Mouse (Mus musculus): ENCODE measurements around the gene Rpusd3. TPM values are rescaled to one million over a fixed set of nuclear protein-coding genes. Genes with fewer than 3 reads are reported as not detected.

The Rpusd3 gene
- polyA plus RNA-seq, 1 experiment = 11.7 TPM

DNA sequence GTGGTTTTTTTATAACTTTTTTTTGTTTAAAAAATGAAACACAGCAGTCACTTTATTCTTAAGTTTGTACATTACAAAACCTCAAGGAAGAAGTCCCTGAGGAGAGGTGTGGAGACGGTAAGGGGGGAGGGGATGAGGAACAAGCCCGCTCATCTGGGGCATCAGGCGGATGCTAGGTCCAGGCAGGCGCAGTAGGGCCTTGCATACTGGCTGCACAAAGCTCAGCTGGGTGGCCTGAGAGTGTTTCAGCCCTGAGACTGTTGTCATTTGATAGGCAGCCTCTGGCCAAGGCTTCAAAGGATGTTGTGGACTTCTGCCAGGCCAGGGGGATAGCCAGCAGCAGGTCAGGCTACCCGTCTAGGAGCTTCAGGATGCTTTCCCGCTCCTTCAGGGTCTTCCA lies 52.5 kb downstream of the Rpusd3 start:
- Histone ChIP-seq H3K27me3 (ENCODE audit: control insufficient read depth, insufficient read depth, insufficient read length) (no peaks in the 10 kb centered on the region), H3K79me2 (ENCODE audit: control insufficient read depth, insufficient read depth) (no peaks in the 10 kb centered on the region), H3K4me3 (no peak overlapping the region), H3K36me3 (ENCODE audit: control insufficient read depth, insufficient read depth) (peaks cover 18% of the 10 kb centered on the region), H3ac (ENCODE audit: control insufficient read depth, insufficient read length) (no peak overlapping the region), H3K4me2 (ENCODE audit: low read depth) (no peak overlapping the region)
- TF ChIP-seq MYOD1 (IDR thresholded peaks at IDR 0.05; ENCODE audit: control insufficient read depth in 1 of 3, insufficient read length in 2 of 3, low read depth in 2 of 3) (no peak), CEBPB (IDR thresholded peaks at IDR 0.05; ENCODE audit: insufficient read depth, poor library complexity, severe bottlenecking) (no peak), MAX (IDR thresholded peaks at IDR 0.05; ENCODE audit: low read depth) (no peak), POLR2AphosphoS2 (IDR thresholded peaks at IDR 0.05; ENCODE audit: insufficient read length, low read depth) (no peak), TCF3 (IDR thresholded peaks at IDR 0.05; ENCODE audit: insufficient read length, low read depth) (no peak), POLR2A (IDR thresholded peaks at IDR 0.05; ENCODE audit: insufficient read length, low read depth) (no peak), E2F4 (IDR thresholded peaks at IDR 0.05; ENCODE audit: insufficient read depth) (no peak), TCF12 (IDR thresholded peaks at IDR 0.05; ENCODE audit: insufficient read depth, poor library complexity, severe bottlenecking) (no peak)

Other genes with a start within 250 kb of the Rpusd3 start
- 0.11 TPM for gene Lhfpl4, start 224.0 kb downstream of the Rpusd3 start, polyA plus RNA-seq (2012; fragmentation: generic; extraction: Trizol)
- gene Mtmr14, start 181.5 kb downstream of the Rpusd3 start, polyA plus RNA-seq (2012; fragmentation: generic; extraction: Trizol) = 16.8 TPM
- gene Cpne9, start 137.0 kb downstream of the Rpusd3 start, polyA plus RNA-seq (2012; fragmentation: generic; extraction: Trizol) = 0.08 TPM
- 15.0 TPM for gene Brpf1, start 112.2 kb downstream of the Rpusd3 start, polyA plus RNA-seq (2012; fragmentation: generic; extraction: Trizol)
- gene Ogg1, start 92.4 kb downstream of the Rpusd3 start, polyA plus RNA-seq (2012; fragmentation: generic; extraction: Trizol) = 11.8 TPM
- 44.5 TPM for gene Camk1, start 75.4 kb downstream of the Rpusd3 start, polyA plus RNA-seq (2012; fragmentation: generic; extraction: Trizol)
- gene Tada3, start 41.5 kb downstream of the Rpusd3 start, polyA plus RNA-seq (2012; fragmentation: generic; extraction: Trizol) = 32.1 TPM
- 207 TPM for gene Arpc4, start 41.2 kb downstream of the Rpusd3 start, polyA plus RNA-seq (2012; fragmentation: generic; extraction: Trizol)
- 1.9 TPM for gene Ttll3, start 30.1 kb downstream of the Rpusd3 start, polyA plus RNA-seq (2012; fragmentation: generic; extraction: Trizol)
- not detected for gene Cidec, start 16.4 kb upstream of the Rpusd3 start, polyA plus RNA-seq (2012; fragmentation: generic; extraction: Trizol)
- gene Jagn1, start 23.2 kb upstream of the Rpusd3 start, polyA plus RNA-seq (2012; fragmentation: generic; extraction: Trizol) = 92.7 TPM
- gene Il17re, start 39.1 kb upstream of the Rpusd3 start, polyA plus RNA-seq (2012; fragmentation: generic; extraction: Trizol) = not detected
- gene Il17rc, start 52.1 kb upstream of the Rpusd3 start, polyA plus RNA-seq (2012; fragmentation: generic; extraction: Trizol) = 73.0 TPM
- gene Creld1, start 64.0 kb upstream of the Rpusd3 start, polyA plus RNA-seq (2012; fragmentation: generic; extraction: Trizol) = 78.2 TPM
- gene Prrt3, start 82.6 kb upstream of the Rpusd3 start, polyA plus RNA-seq (2012; fragmentation: generic; extraction: Trizol) = 0.22 TPM
- 86.5 TPM for gene Emc3, start 112.3 kb upstream of the Rpusd3 start, polyA plus RNA-seq (2012; fragmentation: generic; extraction: Trizol)
- gene Fancd2, start 112.3 kb upstream of the Rpusd3 start, polyA plus RNA-seq (2012; fragmentation: generic; extraction: Trizol) = 2.3 TPM
- 0.04 TPM for gene Fancd2os, start 181.4 kb upstream of the Rpusd3 start, polyA plus RNA-seq (2012; fragmentation: generic; extraction: Trizol)
- 199 TPM for gene Brk1, start 185.4 kb upstream of the Rpusd3 start, polyA plus RNA-seq (2012; fragmentation: generic; extraction: Trizol)
- gene Vhl, start 204.6 kb upstream of the Rpusd3 start, polyA plus RNA-seq (2012; fragmentation: generic; extraction: Trizol) = 20.6 TPM
- 17.0 TPM for gene Irak2, start 219.1 kb upstream of the Rpusd3 start, polyA plus RNA-seq (2012; fragmentation: generic; extraction: Trizol)

Data from myocyte (in vitro differentiated cells).